Mouse (Mus musculus): Measurements from ENCODE around the gene Lmo1. TPM values are rescaled to one million over a fixed set of nuclear protein-coding genes. Genes with fewer than 3 reads are reported as not detected.

Lmo1 gene
- polyA plus RNA-seq (2021; fragmentation: Nextera tagmentation), result 30.5 and 51.1 TPM in 2 replicates
- long read RNA-seq, experiment 1, transcript Lmo1-202 (4 exons, 912 nt), result major isoform, 25 of 37 reads
- long read RNA-seq, experiment 1, transcript Lmo1-201 (4 exons, 1,282 nt), result minor isoform, 9 of 37 reads
- long read RNA-seq, experiment 1, partial matches to known transcripts, result 0 of 37 reads
- long read RNA-seq, experiment 1, other reads (novel, unspliced or antisense), result 3 of 37 reads
- long read RNA-seq, experiment 2, transcript Lmo1-202 (4 exons, 912 nt), result major isoform, 28 of 36 reads
- long read RNA-seq, experiment 2, partial matches to known transcripts, result 3 of 36 reads
- long read RNA-seq, experiment 2, other reads (novel, unspliced or antisense), result 3 of 36 reads

DNA sequence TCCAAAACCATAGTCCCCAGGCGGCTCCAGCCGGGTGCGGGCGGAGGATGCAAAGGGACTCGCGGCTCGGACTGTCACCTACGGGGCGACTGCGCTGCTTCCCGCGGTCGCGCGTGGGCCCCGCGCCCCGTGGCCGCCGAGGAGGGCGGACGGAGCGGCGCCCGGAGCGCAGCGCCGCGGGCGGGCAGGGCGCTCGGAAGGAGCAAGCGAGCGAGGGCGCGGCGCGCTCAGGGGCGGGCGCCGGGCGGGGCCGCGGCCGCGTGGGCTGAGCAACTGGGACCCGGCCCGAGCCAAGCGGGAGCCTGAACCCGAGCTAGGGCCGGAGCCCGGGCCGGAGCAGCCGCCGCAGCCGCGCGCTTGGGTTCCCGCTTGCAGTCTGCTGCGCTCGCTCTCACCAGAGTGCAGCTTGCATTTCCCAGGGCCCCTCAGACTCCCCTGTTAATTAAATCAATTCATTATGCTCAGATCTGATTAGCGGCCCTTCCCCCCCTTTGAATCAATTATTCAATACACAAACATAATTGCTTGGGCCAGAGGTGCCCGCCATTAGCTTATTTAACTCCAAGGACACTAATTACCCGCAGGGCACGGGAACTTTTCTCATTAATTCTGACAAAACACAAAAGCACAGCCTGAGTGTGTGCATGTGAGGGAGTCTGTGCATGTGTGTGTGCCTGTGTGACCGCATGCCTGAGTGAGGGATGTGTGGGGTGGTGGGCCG is at the start of gene Lmo1:
TSS of gene Lmo1 (minus strand) at position 259 of the 721 bp plus-strand sequence.

Other genes starting within 250 kb of the Lmo1 start
- 0.08 and 0.21 TPM in 2 replicates for gene Nlrp10, start 245.0 kb downstream of the Lmo1 start, polyA plus RNA-seq (2021; fragmentation: Nextera tagmentation)
- gene Eif3f, start 240.8 kb downstream of the Lmo1 start, polyA plus RNA-seq (2021; fragmentation: Nextera tagmentation), result 134 and 167 TPM in 2 replicates
- gene Tub, start 224.9 kb downstream of the Lmo1 start, polyA plus RNA-seq (2021; fragmentation: Nextera tagmentation), result 11.8 and 13.6 TPM in 2 replicates
- 35.4 and 43.4 TPM in 2 replicates for gene Ric3, start 91.9 kb downstream of the Lmo1 start, polyA plus RNA-seq (2021; fragmentation: Nextera tagmentation)